Mouse (Mus musculus): ENCODE results near the gene A030005K14Rik.

GRCm38 (mm10) chr1:83060643-83061042 is 1.5 kb upstream of the A030005K14Rik start, which contains the start of gene Krtap28-13:
- TF ChIP-seq CTCF (IDR thresholded peaks at IDR 0.05; ENCODE audit: low read depth), result no peak
- no peak for TF ChIP-seq EP300 (IDR thresholded peaks at IDR 0.05; ENCODE audit: low read depth)
